Mouse (Mus musculus) stomach, postnatal 0 days (tissue): Measurements from ENCODE around the gene Itpk1.

Experiments
- CTCF ChIP-seq: IDR thresholded peaks from 2 replicates; pipeline ENCODE4 v1.5.1; 2016; ENCODE audit warnings: antibody characterized with exemption, low read depth, mild to moderate bottlenecking, moderate library complexity
- EP300 ChIP-seq: optimal IDR thresholded peaks from 2 replicates; pipeline ENCODE3; 2016; ENCODE audit warnings: antibody characterized with exemption

- TF ChIP-seq CTCF: no peak
- no peak for TF ChIP-seq EP300
Measured at GRCm38 (mm10) chr12:102582441-102582840, 122.3 kb downstream of the Itpk1 start.
